Mouse (Mus musculus): Measurements from ENCODE around the gene U2af2. TPM values are rescaled to one million over a fixed set of nuclear protein-coding genes. Genes with fewer than 3 reads are reported as not detected.

U2af2 gene
- polyA plus RNA-seq, 1 experiment from 2014 or later = 42.0 TPM

GRCm38 (mm10) chr7:5035628-5036027 is 26.3 kb upstream of the U2af2 start:
- TF ChIP-seq EP300 (IDR thresholded peaks at IDR 0.05) = no peak
- TF ChIP-seq CTCF (IDR thresholded peaks at IDR 0.05) = no peak
- H3K4me2 ChIP-seq (replicated peaks; ENCODE audit: low read depth, low read length) = no peak overlapping the region
- H3K36me3 ChIP-seq (ENCODE audit: insufficient read depth, low read length) = peaks cover 28% of the 10 kb centered on the region
- no peak overlapping the region for H3K9ac ChIP-seq (replicated peaks; ENCODE audit: low read depth)
- H3K27ac ChIP-seq (ENCODE audit: low read length) = no peak overlapping the region
- no peak for DNase-seq (ENCODE audit: low spot score)
- 96% methylated on average over 17 of the region's 17 CpGs for WGBS
- H3K27me3 ChIP-seq (replicated peaks; ENCODE audit: insufficient read depth, low read length) = no peaks in the 10 kb centered on the region
- H3K9me3 ChIP-seq (ENCODE audit: low read length) = peaks cover 13% of the 10 kb centered on the region
- H3K4me1 ChIP-seq (ENCODE audit: insufficient read depth, low read depth, low read length) = no peaks in the 10 kb centered on the region
- no peak overlapping the region for H3K4me3 ChIP-seq (ENCODE audit: low read depth, low read length)
- no peak for ATAC-seq

- H3K4me3 ChIP-seq (ENCODE audit: low read depth, low read length) = no peak overlapping the region
- no peak overlapping the region for H3K9ac ChIP-seq (replicated peaks; ENCODE audit: low read depth)
- WGBS = 89% methylated on average over 9 of the region's 9 CpGs
- no peaks in the 10 kb centered on the region for H3K4me1 ChIP-seq (ENCODE audit: insufficient read depth, low read depth, low read length)
- H3K27ac ChIP-seq (ENCODE audit: low read length) = no peak overlapping the region
- no peak for ATAC-seq
- DNase-seq (ENCODE audit: low spot score) = no peak
- no peak overlapping the region for H3K4me2 ChIP-seq (replicated peaks; ENCODE audit: low read depth, low read length)
- H3K9me3 ChIP-seq (ENCODE audit: low read length) = peaks cover 8% of the 10 kb centered on the region
- TF ChIP-seq CTCF (IDR thresholded peaks at IDR 0.05) (no peak), EP300 (IDR thresholded peaks at IDR 0.05) (no peak)
- no peaks in the 10 kb centered on the region for H3K27me3 ChIP-seq (replicated peaks; ENCODE audit: insufficient read depth, low read length)
- H3K36me3 ChIP-seq (ENCODE audit: insufficient read depth, low read length) = peaks cover 23% of the 10 kb centered on the region
Observed at GRCm38 (mm10) chr7:5036136-5036535, 25.8 kb upstream of the U2af2 start.

GRCm38 (mm10) chr7:5037026-5037425 is 24.9 kb upstream of the U2af2 start:
- 96% methylated on average over 7 of the region's 7 CpGs for WGBS
- no peaks in the 10 kb centered on the region for H3K27me3 ChIP-seq (replicated peaks; ENCODE audit: insufficient read depth, low read length)
- DNase-seq (ENCODE audit: low spot score) (no peak), ATAC-seq (no peak)
- no peaks in the 10 kb centered on the region for H3K9me3 ChIP-seq (ENCODE audit: low read length)
- H3K9ac ChIP-seq (replicated peaks; ENCODE audit: low read depth) = no peak overlapping the region
- TF ChIP-seq CTCF (IDR thresholded peaks at IDR 0.05) = no peak
- no peak for TF ChIP-seq EP300 (IDR thresholded peaks at IDR 0.05)
- peaks cover 14% of the 10 kb centered on the region for H3K36me3 ChIP-seq (ENCODE audit: insufficient read depth, low read length)
- no peak overlapping the region for H3K4me3 ChIP-seq (ENCODE audit: low read depth, low read length)
- no peak overlapping the region for H3K27ac ChIP-seq (ENCODE audit: low read length)
- H3K4me2 ChIP-seq (replicated peaks; ENCODE audit: low read depth, low read length) = no peak overlapping the region
- no peaks in the 10 kb centered on the region for H3K4me1 ChIP-seq (ENCODE audit: insufficient read depth, low read depth, low read length)

- H3K4me2 ChIP-seq (replicated peaks; ENCODE audit: low read depth, low read length) = peak overlapping the region; percentile 41
- H3K9me3 ChIP-seq (ENCODE audit: low read length) = no peaks in the 10 kb centered on the region
- no peak overlapping the region for H3K9ac ChIP-seq (replicated peaks; ENCODE audit: low read depth)
- H3K27me3 ChIP-seq (replicated peaks; ENCODE audit: insufficient read depth, low read length) = no peaks in the 10 kb centered on the region
- no peak for DNase-seq (ENCODE audit: low spot score)
- peak overlapping the region; percentile 94; the same call in 1 of the 2 replicates for H3K27ac ChIP-seq (ENCODE audit: low read length)
- H3K4me3 ChIP-seq (ENCODE audit: low read depth, low read length) = peak overlapping the region; percentile 53; the same call in 1 of the 2 replicates
- H3K4me1 ChIP-seq (ENCODE audit: insufficient read depth, low read depth, low read length) = no peaks in the 10 kb centered on the region
- H3K36me3 ChIP-seq (ENCODE audit: insufficient read depth, low read length) = peaks cover 9% of the 10 kb centered on the region
- ATAC-seq = no peak
- 83% methylated on average over 8 of the region's 8 CpGs for WGBS
- no peak for TF ChIP-seq CTCF (IDR thresholded peaks at IDR 0.05)
- no peak for TF ChIP-seq EP300 (IDR thresholded peaks at IDR 0.05)
Observed at GRCm38 (mm10) chr7:5037467-5037866, 24.5 kb upstream of the U2af2 start.

GRCm38 (mm10) chr7:5038109-5038732 is 23.7 kb upstream of the U2af2 start, which contains the start of gene Zfp784:
Gene Zfp784, minus strand, starts transcription at chr7:5038446.
- Histone ChIP-seq H3K4me2 (replicated peaks; ENCODE audit: low read depth, low read length) (peak within 1 kb of the TSS; percentile 41), H3K9ac (replicated peaks; ENCODE audit: low read depth) (peak within 1 kb of the TSS; percentile 60), H3K27ac (ENCODE audit: low read length) (peak within 1 kb of the TSS; percentile 94), H3K27me3 (replicated peaks; ENCODE audit: insufficient read depth, low read length) (no peaks in the 10 kb centered on the region), H3K9me3 (ENCODE audit: low read length) (no peaks in the 10 kb centered on the region), H3K36me3 (ENCODE audit: insufficient read depth, low read length) (peaks cover 3% of the 10 kb centered on the region; the same call in 1 of the 2 replicates), H3K4me3 (ENCODE audit: low read depth, low read length) (peak within 1 kb of the TSS; percentile 53), H3K4me1 (ENCODE audit: insufficient read depth, low read depth, low read length) (no peaks in the 10 kb centered on the region)
- ATAC-seq (peak; percentile 99), DNase-seq (ENCODE audit: low spot score) (peak; percentile 96)
- no peak for TF ChIP-seq CTCF (IDR thresholded peaks at IDR 0.05)
- TF ChIP-seq EP300 (IDR thresholded peaks at IDR 0.05) = no peak
- WGBS = 3% methylated on average over 47 of the region's 48 CpGs

GRCm38 (mm10) chr7:5038940-5039339 is 23.0 kb upstream of the U2af2 start:
- TF ChIP-seq EP300 (IDR thresholded peaks at IDR 0.05) (no peak), CTCF (IDR thresholded peaks at IDR 0.05) (no peak)
- ATAC-seq (no peak), DNase-seq (ENCODE audit: low spot score) (no peak)
- H3K27ac ChIP-seq (ENCODE audit: low read length) = no peak overlapping the region
- H3K9ac ChIP-seq (replicated peaks; ENCODE audit: low read depth) = no peak overlapping the region
- H3K36me3 ChIP-seq (ENCODE audit: insufficient read depth, low read length) = 0 out of 2 replicates have a peak, but pooled peaks cover 2% of the 10 kb centered on the region
- H3K27me3 ChIP-seq (replicated peaks; ENCODE audit: insufficient read depth, low read length) = no peaks in the 10 kb centered on the region
- no peaks in the 10 kb centered on the region for H3K9me3 ChIP-seq (ENCODE audit: low read length)
- WGBS = 27% methylated on average over 5 of the region's 5 CpGs
- peak overlapping the region; percentile 53; the same call in 1 of the 2 replicates for H3K4me3 ChIP-seq (ENCODE audit: low read depth, low read length)
- H3K4me1 ChIP-seq (ENCODE audit: insufficient read depth, low read depth, low read length) = no peaks in the 10 kb centered on the region
- peak overlapping the region; percentile 41 for H3K4me2 ChIP-seq (replicated peaks; ENCODE audit: low read depth, low read length)
